Mouse (Mus musculus) heart, postnatal 10 days (tissue): ENCODE data around the gene Bckdhb. TPM values are rescaled to one million over a fixed set of nuclear protein-coding genes. Genes with fewer than 3 reads are reported as not detected.
A peak's percentile ranks its signal among the peaks of the same experiment; 100 is the strongest.

Source experiments
- DNase-seq, 2 experiments: peaks; one replicate each; pipeline ENCODE4 v3.0.0; 2021
- intact Hi-C: fragments of 180-260 bp; cut with DNase I; formaldehyde crosslinking; loops from one replicate; pipeline ENCODE4 v1.15.1; 2025
- total RNA-seq, 2 experiments: library from RNA; stranded (reverse); gene quantifications; 2 replicates each; pipeline ENCODE4 v1.2.3; 2021

The Bckdhb gene
- total RNA-seq, 2 experiments from 2014 or later, result 36.3 to 53.4 TPM

- DNase-seq, result peak in 1 of 2 experiments; percentile 22
- intact Hi-C loops, result loop anchor here (10.0 kb wide), 1 partner anchor 1231 kb away; the partner anchor contains the start of gene Tent5a
These were observed 169.2 kb downstream of the Bckdhb start for GRCm38 (mm10) chr9:84094111-84094510.

GRCm38 (mm10) chr9:84096484-84097015 is 171.6 kb downstream of the Bckdhb start:
- intact Hi-C loops, result loop anchor here (10.0 kb wide), 1 partner anchor 1228 kb away; the partner anchor contains the start of gene Tent5a
- DNase-seq, result no peak

GRCm38 (mm10) chr9:84103344-84103743 is 178.4 kb downstream of the Bckdhb start:
- intact Hi-C loops, result no loop called here
- no peak for DNase-seq

GRCm38 (mm10) chr9:84106438-84106837 is 181.5 kb downstream of the Bckdhb start:
- intact Hi-C loops, result no loop called here
- DNase-seq, result no peak

- intact Hi-C loops, result no loop called here
- no peak for DNase-seq
These were observed 182.3 kb downstream of the Bckdhb start for GRCm38 (mm10) chr9:84107045-84107813.

GRCm38 (mm10) chr9:84108534-84108933 is 183.6 kb downstream of the Bckdhb start:
- intact Hi-C loops, result no loop called here
- DNase-seq, result no peak

GRCm38 (mm10) chr9:84109777-84110478 is 185.0 kb downstream of the Bckdhb start:
- DNase-seq, result peak; percentile 33
- intact Hi-C loops, result loop anchor here (5.0 kb wide), 1 partner anchor 153 kb away; no protein-coding TSS in a partner anchor

GRCm38 (mm10) chr9:84110616-84111015 is 185.7 kb downstream of the Bckdhb start:
- intact Hi-C loops, result loop anchor here (5.0 kb wide), 1 partner anchor 153 kb away; no protein-coding TSS in a partner anchor

GRCm38 (mm10) chr9:84112319-84112718 is 187.4 kb downstream of the Bckdhb start:
- no peak for DNase-seq
- intact Hi-C loops, result loop anchor here (5.0 kb wide), 1 partner anchor 155 kb away; no protein-coding TSS in a partner anchor

More at GRCm38 (mm10) chr9:84110616-84111015, 185.7 kb downstream of the Bckdhb start:
- DNase-seq, result peak; percentile 50 to 55

- intact Hi-C loops, result loop anchor here (5.0 kb wide), 1 partner anchor 156 kb away; no protein-coding TSS in a partner anchor
- DNase-seq, result peak in 1 of 2 experiments; percentile 13
These were observed 188.1 kb downstream of the Bckdhb start for GRCm38 (mm10) chr9:84112842-84113568.

GRCm38 (mm10) chr9:84114254-84114653 is 189.3 kb downstream of the Bckdhb start:
- DNase-seq, result no peak
- intact Hi-C loops, result loop anchor here (5.0 kb wide), 1 partner anchor 157 kb away; no protein-coding TSS in a partner anchor

- intact Hi-C loops, result no loop called here
- DNase-seq, result peak in 1 of 2 experiments; percentile 19
These were observed 192.4 kb downstream of the Bckdhb start for GRCm38 (mm10) chr9:84117337-84117736.

- intact Hi-C loops, result no loop called here
- DNase-seq, result peak; percentile 34 to 42
These were observed 200.1 kb downstream of the Bckdhb start for GRCm38 (mm10) chr9:84124996-84125395.

- intact Hi-C loops, result no loop called here
These were observed 205.4 kb downstream of the Bckdhb start for GRCm38 (mm10) chr9:84130338-84130737.

GRCm38 (mm10) chr9:84135062-84135461 is 210.1 kb downstream of the Bckdhb start:
- intact Hi-C loops, result no loop called here
- DNase-seq, result no peak

More at GRCm38 (mm10) chr9:84130338-84130737, 205.4 kb downstream of the Bckdhb start:
- no peak for DNase-seq

- intact Hi-C loops, result no loop called here
- no peak for DNase-seq
These were observed 212.2 kb downstream of the Bckdhb start for GRCm38 (mm10) chr9:84137192-84137591.

- no peak for DNase-seq
- intact Hi-C loops, result no loop called here
These were observed 223.2 kb downstream of the Bckdhb start for GRCm38 (mm10) chr9:84148124-84148523.
